Mouse (Mus musculus) lung, postnatal 0 days (tissue): ENCODE measurements around the gene Tsku. TPM values are rescaled to one million over a fixed set of nuclear protein-coding genes. Genes with fewer than 3 reads are reported as not detected.

Experiments
- ATAC-seq: fragments of 200-750 bp; cut with Nextera tagmentation; 2 replicates; pipeline ENCODE4 v1.8.0; 2017; ENCODE audit warnings: moderate library complexity
- DNase-seq: peaks from one replicate; pipeline ENCODE4 v3.0.0-alpha.2; 2016; ENCODE audit warnings: low spot score
- H3K27ac ChIP-seq: fragments of 300-500 bp; sonication (generic); 2 replicates; pipeline ENCODE4 v1.5.1; 2014; ENCODE audit warnings: antibody characterized with exemption, mild to moderate bottlenecking, low read length, mixed read lengths
- H3K27me3 ChIP-seq: fragments of 300-500 bp; sonication (generic); replicated peaks from 2 replicates; pipeline ENCODE4 v1.6.1; 2014; ENCODE audit warnings: low read length, mixed read lengths; ENCODE audit not compliant: insufficient read depth
- H3K36me3 ChIP-seq: fragments of 300-500 bp; sonication (generic); 2 replicates; pipeline ENCODE4 v1.6.1; 2014; ENCODE audit warnings: low read length, mixed read lengths; ENCODE audit not compliant: insufficient read depth
- H3K4me1 ChIP-seq: fragments of 300-500 bp; sonication (generic); 2 replicates; pipeline ENCODE4 v1.6.1; 2014; ENCODE audit warnings: antibody characterized with exemption, low read depth, low read length, mixed read lengths; ENCODE audit not compliant: insufficient read depth
- H3K4me2 ChIP-seq: fragments of 300-500 bp; sonication (generic); replicated peaks from 2 replicates; pipeline ENCODE4 v1.6.1; 2014; ENCODE audit warnings: low read depth, mild to moderate bottlenecking, low read length, moderate library complexity, mixed read lengths
- H3K4me3 ChIP-seq: fragments of 300-500 bp; sonication (generic); 2 replicates; pipeline ENCODE4 v1.5.1; 2014; ENCODE audit warnings: low read depth, low read length
- H3K9ac ChIP-seq: fragments of 300-500 bp; sonication (generic); replicated peaks from 2 replicates; pipeline ENCODE4 v1.6.1; 2014; ENCODE audit warnings: low read depth, mild to moderate bottlenecking
- H3K9me3 ChIP-seq: fragments of 300-500 bp; sonication (generic); 2 replicates; pipeline ENCODE4 v1.6.1; 2016; ENCODE audit warnings: low read length, mixed read lengths
- CTCF ChIP-seq: IDR thresholded peaks from 2 replicates; pipeline ENCODE4 v1.5.1; 2016; ENCODE audit warnings: antibody characterized with exemption, mild to moderate bottlenecking
- EP300 ChIP-seq: IDR thresholded peaks from 2 replicates; pipeline ENCODE4 v1.6.1; 2016; ENCODE audit warnings: antibody characterized with exemption, mild to moderate bottlenecking, control low read depth
- WGBS: fragments of 180-500 bp; shearing (Covaris S2); extraction: QIAGEN DNeasy Blood & Tissue Kit; methylation state at CpG from one replicate; pipeline ENCODE4 v1.1.7; 2014; 5-methylcytosine and 5-hydroxymethylcytosine counted together
- polyA plus RNA-seq: library from polyadenylated mRNA; unstranded; fragments of >200 nt; fragmentation: Nextera tagmentation; extraction: Ambion mirVana; gene quantifications from 2 replicates; pipeline ENCODE4 v1.2.1, GENCODE M21; 2015

Gene Tsku
- 8.6 and 9.1 TPM in 2 replicates for polyA plus RNA-seq

- H3K9ac ChIP-seq: peak within 1 kb of the TSS; percentile 55
- H3K4me1 ChIP-seq: 0 out of 2 replicates have a peak, but pooled peaks cover 4% of the 10 kb centered on the region
- H3K36me3 ChIP-seq: no peaks in the 10 kb centered on the region
- peak; percentile 97 for DNase-seq
- H3K27ac ChIP-seq: peak within 1 kb of the TSS; percentile 74
- TF ChIP-seq EP300: peak; percentile 48; the same call in 1 of the 2 replicates
- peak; percentile 40; the same call in 1 of the 2 replicates for TF ChIP-seq CTCF
- H3K4me3 ChIP-seq: peak within 1 kb of the TSS; percentile 62
- under 1% methylated on average over 43 of the region's 52 CpGs for WGBS
- no peaks in the 10 kb centered on the region for H3K9me3 ChIP-seq
- no peaks in the 10 kb centered on the region for H3K27me3 ChIP-seq
- H3K4me2 ChIP-seq: peak within 1 kb of the TSS; percentile 93
- peak; percentile 94 for ATAC-seq
Measured at GRCm38 (mm10) chr7:98361063-98361652, at the start of gene Tsku. TSS of gene Tsku (minus strand) at chr7:98361328.

- Histone ChIP-seq H3K27ac (no peak overlapping the region), H3K27me3 (no peaks in the 10 kb centered on the region), H3K9me3 (no peaks in the 10 kb centered on the region), H3K4me2 (no peak overlapping the region), H3K9ac (no peak overlapping the region), H3K36me3 (no peaks in the 10 kb centered on the region), H3K4me3 (no peak overlapping the region), H3K4me1 (no peaks in the 10 kb centered on the region)
- ATAC-seq: no peak
- no peak for TF ChIP-seq CTCF
- TF ChIP-seq EP300: no peak
- WGBS: 65% methylated on average over 5 of the region's 5 CpGs
- DNase-seq: no peak
Measured at GRCm38 (mm10) chr7:98407615-98408014, 46.5 kb upstream of the Tsku start.

- Histone ChIP-seq H3K36me3 (no peaks in the 10 kb centered on the region), H3K9me3 (no peaks in the 10 kb centered on the region), H3K4me2 (no peak overlapping the region), H3K4me3 (no peak overlapping the region), H3K9ac (no peak overlapping the region), H3K27ac (no peak overlapping the region), H3K4me1 (no peaks in the 10 kb centered on the region), H3K27me3 (no peaks in the 10 kb centered on the region)
- no peak for DNase-seq
- TF ChIP-seq EP300 (no peak), CTCF (no peak)
- 75% methylated on average over 4 of the region's 4 CpGs for WGBS
- no peak for ATAC-seq
Measured at GRCm38 (mm10) chr7:98403996-98404395, 42.9 kb upstream of the Tsku start.

- Histone ChIP-seq H3K4me3 (no peak overlapping the region), H3K27ac (no peak overlapping the region), H3K27me3 (no peaks in the 10 kb centered on the region), H3K9ac (no peak overlapping the region), H3K9me3 (no peaks in the 10 kb centered on the region), H3K4me1 (no peaks in the 10 kb centered on the region), H3K4me2 (no peak overlapping the region), H3K36me3 (no peaks in the 10 kb centered on the region)
- no peak for TF ChIP-seq CTCF
- TF ChIP-seq EP300: no peak
- WGBS: 80% methylated on average over 15 of the region's 15 CpGs
- DNase-seq (no peak), ATAC-seq (no peak)
Measured at GRCm38 (mm10) chr7:98402582-98403574, 41.8 kb upstream of the Tsku start.

GRCm38 (mm10) chr7:98392466-98393201, 31.5 kb upstream of the Tsku start:
- Histone ChIP-seq H3K9me3 (no peaks in the 10 kb centered on the region), H3K36me3 (no peaks in the 10 kb centered on the region), H3K27me3 (no peaks in the 10 kb centered on the region), H3K4me3 (no peak overlapping the region), H3K4me2 (no peak overlapping the region), H3K27ac (no peak overlapping the region), H3K4me1 (no peaks in the 10 kb centered on the region), H3K9ac (no peak overlapping the region)
- DNase-seq (no peak), ATAC-seq (no peak)
- WGBS: 85% methylated on average over 8 of the region's 8 CpGs
- TF ChIP-seq EP300: peak; percentile 17; the same call in 1 of the 2 replicates
- no peak for TF ChIP-seq CTCF
